Mouse (Mus musculus) heart, embryonic 12.5 days (tissue): ENCODE data around the gene Fastkd5. TPM values are rescaled to one million over a fixed set of nuclear protein-coding genes. Genes with fewer than 3 reads are reported as not detected.

Experiments used
- ATAC-seq: fragments of 200-750 bp; cut with Nextera tagmentation; 2 replicates; pipeline ENCODE4 v1.8.0; 2017; ENCODE audit warnings: moderate TSS enrichment, moderate library complexity; ENCODE audit not compliant: insufficient number of reproducible peaks, low FRiP score
- H3K27ac ChIP-seq: fragments of 300-500 bp; sonication (generic); 2 replicates; pipeline ENCODE4 v1.5.1; 2016; ENCODE audit warnings: mild to moderate bottlenecking, moderate library complexity; ENCODE audit not compliant: poor library complexity, severe bottlenecking
- H3K27me3 ChIP-seq: fragments of 300-500 bp; sonication (generic); replicated peaks from 2 replicates; pipeline ENCODE4 v1.6.1; 2016; ENCODE audit warnings: mild to moderate bottlenecking, moderate library complexity
- H3K36me3 ChIP-seq: fragments of 300-500 bp; sonication (generic); 2 replicates; pipeline ENCODE4 v1.6.1; 2016; ENCODE audit warnings: mild to moderate bottlenecking, moderate library complexity
- H3K4me1 ChIP-seq: fragments of 300-500 bp; sonication (generic); replicated peaks from 2 replicates; pipeline ENCODE4 v1.6.1; 2016; ENCODE audit warnings: mild to moderate bottlenecking
- H3K4me2 ChIP-seq: fragments of 300-500 bp; sonication (generic); 2 replicates; pipeline ENCODE4 v1.6.1; 2016; ENCODE audit warnings: mild to moderate bottlenecking, moderate library complexity
- H3K4me3 ChIP-seq: fragments of 300-500 bp; sonication (generic); 2 replicates; pipeline ENCODE4 v1.5.1; 2016; ENCODE audit warnings: mild to moderate bottlenecking
- H3K9ac ChIP-seq: fragments of 300-500 bp; sonication (generic); 2 replicates; pipeline ENCODE4 v1.6.1; 2016; ENCODE audit warnings: mild to moderate bottlenecking, moderate library complexity
- H3K9me3 ChIP-seq: fragments of 300-500 bp; sonication (generic); replicated peaks from 2 replicates; pipeline ENCODE4 v1.6.1; 2016; ENCODE audit warnings: mild to moderate bottlenecking, moderate library complexity
- WGBS: fragments of 180-500 bp; shearing (Covaris S2); methylation state at CpG from one replicate; pipeline ENCODE4 v1.1.7; 2016; 5-methylcytosine and 5-hydroxymethylcytosine counted together
- polyA plus RNA-seq: library from polyadenylated mRNA; unstranded; fragments of >200 nt; fragmentation: Nextera tagmentation; extraction: Ambion mirVana; gene quantifications from 2 replicates; pipeline ENCODE4 v1.2.1, GENCODE M21; 2016

The Fastkd5 gene
- polyA plus RNA-seq, 1 experiment from 2014 or later = 15.6 TPM

GRCm38 (mm10) chr2:130591016-130591415, 38.8 kb downstream of the Fastkd5 start:
- Histone ChIP-seq H3K27ac (no peak overlapping the region), H3K36me3 (peaks cover 34% of the 10 kb centered on the region), H3K4me1 (peaks cover 4% of the 10 kb centered on the region; the same call in 1 of the 2 replicates), H3K9ac (no peak overlapping the region), H3K27me3 (no peaks in the 10 kb centered on the region), H3K4me3 (no peak overlapping the region), H3K9me3 (no peaks in the 10 kb centered on the region), H3K4me2 (no peak overlapping the region)
- no peak for ATAC-seq
- 94% methylated on average over 2 of the region's 2 CpGs for WGBS

GRCm38 (mm10) chr2:130589761-130590160, 40.1 kb downstream of the Fastkd5 start:
- H3K27me3 ChIP-seq = no peaks in the 10 kb centered on the region
- no peak overlapping the region for H3K27ac ChIP-seq
- H3K9ac ChIP-seq = no peak overlapping the region
- 93% methylated on average over 2 of the region's 2 CpGs for WGBS
- H3K4me1 ChIP-seq = no peaks in the 10 kb centered on the region
- no peak overlapping the region for H3K4me2 ChIP-seq
- H3K9me3 ChIP-seq = no peaks in the 10 kb centered on the region
- ATAC-seq = no peak
- H3K4me3 ChIP-seq = no peak overlapping the region
- H3K36me3 ChIP-seq = peaks cover 24% of the 10 kb centered on the region

GRCm38 (mm10) chr2:130589157-130589556, 40.7 kb downstream of the Fastkd5 start:
- Histone ChIP-seq H3K27me3 (no peaks in the 10 kb centered on the region), H3K4me1 (no peaks in the 10 kb centered on the region), H3K4me2 (no peak overlapping the region), H3K4me3 (no peak overlapping the region), H3K36me3 (peaks cover 22% of the 10 kb centered on the region; the same call in 1 of the 2 replicates), H3K27ac (no peak overlapping the region), H3K9ac (no peak overlapping the region), H3K9me3 (no peaks in the 10 kb centered on the region)
- 68% methylated on average over 4 of the region's 4 CpGs for WGBS
- no peak for ATAC-seq

GRCm38 (mm10) chr2:130588373-130588772, 41.5 kb downstream of the Fastkd5 start:
- Histone ChIP-seq H3K27ac (no peak overlapping the region), H3K9ac (no peak overlapping the region), H3K4me3 (no peak overlapping the region), H3K27me3 (no peaks in the 10 kb centered on the region), H3K4me1 (peaks cover 6% of the 10 kb centered on the region), H3K9me3 (no peaks in the 10 kb centered on the region), H3K36me3 (peaks cover 22% of the 10 kb centered on the region; the same call in 1 of the 2 replicates), H3K4me2 (no peak overlapping the region)
- WGBS = 39% methylated on average over 2 of the region's 2 CpGs
- ATAC-seq = no peak

- 75% methylated on average over 6 of the region's 6 CpGs for WGBS
- peaks cover 20% of the 10 kb centered on the region for H3K27me3 ChIP-seq
- H3K4me2 ChIP-seq = no peak overlapping the region
- H3K36me3 ChIP-seq = peaks cover 10% of the 10 kb centered on the region; the same call in 1 of the 2 replicates
- H3K4me3 ChIP-seq = no peak overlapping the region
- no peak for ATAC-seq
- peaks cover 19% of the 10 kb centered on the region for H3K4me1 ChIP-seq
- no peak overlapping the region for H3K9ac ChIP-seq
- H3K27ac ChIP-seq = no peak overlapping the region
- H3K9me3 ChIP-seq = no peaks in the 10 kb centered on the region
These were observed 43.8 kb downstream of the Fastkd5 start for GRCm38 (mm10) chr2:130586016-130586415.

GRCm38 (mm10) chr2:130583902-130584560, 45.8 kb downstream of the Fastkd5 start:
- no peak overlapping the region for H3K9ac ChIP-seq
- H3K9me3 ChIP-seq = no peaks in the 10 kb centered on the region
- 63% methylated on average over 10 of the region's 10 CpGs for WGBS
- H3K27me3 ChIP-seq = peaks cover 40% of the 10 kb centered on the region
- H3K4me2 ChIP-seq = no peak overlapping the region
- no peak for ATAC-seq
- no peak overlapping the region for H3K4me3 ChIP-seq
- no peak overlapping the region for H3K27ac ChIP-seq
- no peaks in the 10 kb centered on the region for H3K36me3 ChIP-seq
- peaks cover 34% of the 10 kb centered on the region for H3K4me1 ChIP-seq

- H3K9me3 ChIP-seq = peaks cover 5% of the 10 kb centered on the region
- peak; percentile 38; the same call in 1 of the 2 replicates for ATAC-seq
- peaks cover 37% of the 10 kb centered on the region for H3K4me1 ChIP-seq
- H3K4me2 ChIP-seq = peak within 1 kb of the TSS; percentile 71; the same call in 1 of the 2 replicates
- peaks cover 55% of the 10 kb centered on the region for H3K27me3 ChIP-seq
- no peak within 1 kb of the TSS for H3K27ac ChIP-seq
- H3K9ac ChIP-seq = no peak within 1 kb of the TSS
- 18% methylated on average over 10 of the region's 10 CpGs for WGBS
- no peaks in the 10 kb centered on the region for H3K36me3 ChIP-seq
- no peak within 1 kb of the TSS for H3K4me3 ChIP-seq
These were observed 47.3 kb downstream of the Fastkd5 start, which contains the start of gene Avp for GRCm38 (mm10) chr2:130582552-130582951. Avp (minus strand) TSS chr2:130582554.

- H3K27ac ChIP-seq = no peak overlapping the region
- H3K4me2 ChIP-seq = peak overlapping the region; percentile 71
- H3K4me1 ChIP-seq = peaks cover 48% of the 10 kb centered on the region
- no peak overlapping the region for H3K9ac ChIP-seq
- no peak for ATAC-seq
- peaks cover 5% of the 10 kb centered on the region for H3K9me3 ChIP-seq
- peaks cover 66% of the 10 kb centered on the region for H3K27me3 ChIP-seq
- no peaks in the 10 kb centered on the region for H3K36me3 ChIP-seq
- 4% methylated on average over 16 of the region's 16 CpGs for WGBS
- peak overlapping the region; percentile 39 for H3K4me3 ChIP-seq
These were observed 48.6 kb downstream of the Fastkd5 start for GRCm38 (mm10) chr2:130581201-130581600.

- H3K27me3 ChIP-seq = peaks cover 80% of the 10 kb centered on the region
- H3K4me1 ChIP-seq = peaks cover 51% of the 10 kb centered on the region
- H3K9me3 ChIP-seq = peaks cover 5% of the 10 kb centered on the region
- H3K27ac ChIP-seq = no peak overlapping the region
- no peaks in the 10 kb centered on the region for H3K36me3 ChIP-seq
- ATAC-seq = no peak
- no peak overlapping the region for H3K4me3 ChIP-seq
- 9% methylated on average over 8 of the region's 8 CpGs for WGBS
- H3K9ac ChIP-seq = no peak overlapping the region
- peak overlapping the region; percentile 71; the same call in 1 of the 2 replicates for H3K4me2 ChIP-seq
These were observed 50.0 kb downstream of the Fastkd5 start for GRCm38 (mm10) chr2:130579791-130580190.

GRCm38 (mm10) chr2:130578148-130578547, 51.7 kb downstream of the Fastkd5 start:
- no peak overlapping the region for H3K4me2 ChIP-seq
- 11% methylated on average over 11 of the region's 11 CpGs for WGBS
- H3K36me3 ChIP-seq = no peaks in the 10 kb centered on the region
- peaks cover 5% of the 10 kb centered on the region for H3K9me3 ChIP-seq
- H3K27me3 ChIP-seq = peaks cover 95% of the 10 kb centered on the region
- no peak for ATAC-seq
- no peak overlapping the region for H3K9ac ChIP-seq
- H3K4me1 ChIP-seq = peaks cover 44% of the 10 kb centered on the region
- H3K4me3 ChIP-seq = no peak overlapping the region; the same call in 1 of the 2 replicates
- H3K27ac ChIP-seq = no peak overlapping the region

- 6% methylated on average over 12 of the region's 12 CpGs for WGBS
These were observed 52.2 kb downstream of the Fastkd5 start for GRCm38 (mm10) chr2:130577632-130578031.

More at GRCm38 (mm10) chr2:130577632-130578031, 52.2 kb downstream of the Fastkd5 start:
- H3K36me3 ChIP-seq = no peaks in the 10 kb centered on the region
- peaks cover 5% of the 10 kb centered on the region for H3K9me3 ChIP-seq
- H3K4me1 ChIP-seq = peaks cover 41% of the 10 kb centered on the region
- no peak overlapping the region for H3K27ac ChIP-seq
- peak overlapping the region; percentile 16; the same call in 1 of the 2 replicates for H3K4me3 ChIP-seq
- peaks cover 91% of the 10 kb centered on the region for H3K27me3 ChIP-seq
- no peak for ATAC-seq
- H3K4me2 ChIP-seq = peak overlapping the region; percentile 70
- H3K9ac ChIP-seq = no peak overlapping the region
